Mouse (Mus musculus) layer of hippocampus, adult 2 months (tissue): ENCODE data around the gene Slc7a6. TPM values are rescaled to one million over a fixed set of nuclear protein-coding genes. Genes with fewer than 3 reads are reported as not detected.

Experiments used
- DNase-seq, 2 experiments: peaks; one replicate each; pipeline ENCODE4 v3.0.0; 2022; ENCODE audit warnings: low spot score in 2 of 2
- H3K27ac ChIP-seq: fragments of 200-600 bp; 2 replicates; pipeline ENCODE4 v1.8.1; 2022
- H3K4me3 ChIP-seq: fragments of 200-600 bp; 2 replicates; pipeline ENCODE4 v1.8.1; 2022; ENCODE audit warnings: mild to moderate bottlenecking
- CTCF ChIP-seq: fragments of 200-600 bp; conservative IDR thresholded peaks from 2 replicates; pipeline ENCODE4 v1.8.1; 2022; ENCODE audit warnings: antibody characterized with exemption, mild to moderate bottlenecking, moderate library complexity
- total RNA-seq, 2 experiments: library from RNA; stranded (reverse); gene quantifications; 2 replicates each; pipeline ENCODE4 v1.2.3; 2021

Slc7a6 gene
- total RNA-seq, 2 experiments from 2014 or later, result 24.6 to 26.7 TPM

- no peak overlapping the region for H3K27ac ChIP-seq
- H3K4me3 ChIP-seq, result no peak overlapping the region
- TF ChIP-seq CTCF, result no peak
- DNase-seq, result no peak
Observed at GRCm38 (mm10) chr8:106147868-106148565, 20.6 kb upstream of the Slc7a6 start.

- TF ChIP-seq CTCF, result no peak
- no peak for DNase-seq
- Histone ChIP-seq H3K27ac (no peak overlapping the region), H3K4me3 (no peak overlapping the region)
Observed at GRCm38 (mm10) chr8:106149025-106149424, 19.6 kb upstream of the Slc7a6 start.

- peak; percentile 92 to 95 for DNase-seq
- no peak for TF ChIP-seq CTCF
- Histone ChIP-seq H3K27ac (peak within 1 kb of the TSS; percentile 94), H3K4me3 (peak within 1 kb of the TSS; percentile 93)
Observed at GRCm38 (mm10) chr8:106149801-106150652, 18.6 kb upstream of the Slc7a6 start, which contains the start of gene Pla2g15. Gene Pla2g15, plus strand, starts transcription at chr8:106150399.

- peak overlapping the region; percentile 93 for H3K4me3 ChIP-seq
- DNase-seq, result no peak
- H3K27ac ChIP-seq, result peak overlapping the region; percentile 94
Observed at GRCm38 (mm10) chr8:106150653-106151000, 18.0 kb upstream of the Slc7a6 start.

GRCm38 (mm10) chr8:106151041-106151440, 17.6 kb upstream of the Slc7a6 start:
- Histone ChIP-seq H3K4me3 (peak overlapping the region; percentile 93), H3K27ac (peak overlapping the region; percentile 94)
- no peak for TF ChIP-seq CTCF
- DNase-seq, result no peak

More at GRCm38 (mm10) chr8:106150653-106151000, 18.0 kb upstream of the Slc7a6 start:
- no peak for TF ChIP-seq CTCF

- H3K27ac ChIP-seq, result peak overlapping the region; percentile 51; the same call in 1 of the 2 replicates
- no peak overlapping the region for H3K4me3 ChIP-seq
- no peak for DNase-seq
- no peak for TF ChIP-seq CTCF
Observed at GRCm38 (mm10) chr8:106152876-106153275, 15.8 kb upstream of the Slc7a6 start.

GRCm38 (mm10) chr8:106157419-106157818, 11.2 kb upstream of the Slc7a6 start:
- DNase-seq, result no peak
- H3K27ac ChIP-seq, result no peak overlapping the region
- TF ChIP-seq CTCF, result no peak
- H3K4me3 ChIP-seq, result no peak overlapping the region

- no peak overlapping the region for H3K4me3 ChIP-seq
- no peak for TF ChIP-seq CTCF
- no peak for DNase-seq
- H3K27ac ChIP-seq, result no peak overlapping the region
Observed at GRCm38 (mm10) chr8:106158381-106158780, 10.3 kb upstream of the Slc7a6 start.

GRCm38 (mm10) chr8:106159876-106160275, 8.8 kb upstream of the Slc7a6 start:
- Histone ChIP-seq H3K27ac (no peak overlapping the region), H3K4me3 (no peak overlapping the region)
- DNase-seq, result no peak
- TF ChIP-seq CTCF, result no peak

- Histone ChIP-seq H3K27ac (no peak overlapping the region), H3K4me3 (no peak overlapping the region)
- DNase-seq, result no peak
- TF ChIP-seq CTCF, result no peak
Observed at GRCm38 (mm10) chr8:106163251-106163650, 5.4 kb upstream of the Slc7a6 start.

- Histone ChIP-seq H3K4me3 (no peak overlapping the region), H3K27ac (no peak overlapping the region)
- peak; percentile 66 to 81 for DNase-seq
- peak; percentile 92 for TF ChIP-seq CTCF
Observed at GRCm38 (mm10) chr8:106165460-106165859, 3.2 kb upstream of the Slc7a6 start.

GRCm38 (mm10) chr8:106169017-106169933, 618 bp downstream of the Slc7a6 start:
- DNase-seq, result peak in 1 of 2 experiments; percentile 47
- Histone ChIP-seq H3K4me3 (peak overlapping the region; percentile 71), H3K27ac (peak overlapping the region; percentile 90)
- no peak for TF ChIP-seq CTCF
